Mouse (Mus musculus): ENCODE results near the gene Adat3. TPM values are rescaled to one million over a fixed set of nuclear protein-coding genes. Genes with fewer than 3 reads are reported as not detected.

Adat3 gene
- total and polyA plus RNA-seq, 3 experiments: 1.6 to 19.4 TPM; not detected in 1

- ATAC-seq (ENCODE audit: extremely low read depth, insufficient number of reproducible peaks, low FRiP score, poor library complexity, severe bottlenecking): peak; percentile 88
Measured at GRCm38 (mm10) chr10:80656130-80656862, 53.6 kb downstream of the Adat3 start.

GRCm38 (mm10) chr10:80656863-80657623 lies 54.4 kb downstream of the Adat3 start, which contains the start of gene Btbd2:
TSS of gene Btbd2 (minus strand) at chr10:80657071.
- ATAC-seq (ENCODE audit: extremely low read depth, insufficient number of reproducible peaks, low FRiP score, poor library complexity, severe bottlenecking) (no peak), DNase-seq (ENCODE audit: low spot score) (no peak)
- Histone ChIP-seq H3K36me3 (replicated peaks) (peaks cover 23% of the 10 kb centered on the region), H3K4me1 (ENCODE audit: insufficient read depth, low read depth, low read length) (peaks cover 65% of the 10 kb centered on the region), H3K27me3 (ENCODE audit: insufficient read depth, low read length) (no peaks in the 10 kb centered on the region), H3K9me3 (replicated peaks) (no peaks in the 10 kb centered on the region), H3K4me3 (ENCODE audit: low read depth, low read length) (peak within 1 kb of the TSS; percentile 99)
- no peak for TF ChIP-seq TAL1 (conservative IDR thresholded peaks at IDR 0.05; ENCODE audit: low read depth, low read length)
- TF ChIP-seq GATA1 (IDR thresholded peaks at IDR 0.05; ENCODE audit: borderline replicate concordance, low read length): no peak
- TF ChIP-seq CTCF (IDR thresholded peaks at IDR 0.05; ENCODE audit: low read depth, low read length): no peak
- no peak for TF ChIP-seq GATA2 (IDR thresholded peaks at IDR 0.05; ENCODE audit: borderline replicate concordance, low read depth, low read length)
- TF ChIP-seq POLR2AphosphoS5 (IDR thresholded peaks at IDR 0.05; ENCODE audit: insufficient replicate concordance, low read depth, low read length): no peak

More at GRCm38 (mm10) chr10:80656130-80656862, 53.6 kb downstream of the Adat3 start:
- Histone ChIP-seq H3K36me3 (replicated peaks) (peaks cover 27% of the 10 kb centered on the region), H3K9me3 (replicated peaks) (no peaks in the 10 kb centered on the region), H3K4me3 (ENCODE audit: low read depth, low read length) (peak overlapping the region; percentile 99), H3K4me1 (ENCODE audit: insufficient read depth, low read depth, low read length) (peaks cover 64% of the 10 kb centered on the region), H3K27me3 (ENCODE audit: insufficient read depth, low read length) (no peaks in the 10 kb centered on the region)
- TF ChIP-seq CTCF (IDR thresholded peaks at IDR 0.05; ENCODE audit: low read depth, low read length) (no peak), GATA1 (IDR thresholded peaks at IDR 0.05; ENCODE audit: borderline replicate concordance, low read length) (no peak)
- DNase-seq (ENCODE audit: low spot score): peak; percentile 83

Other genes with a start within 250 kb of the Adat3 start
Only the 20 nearest of the 25 such genes appear.
- gene Mbd3, start 203.3 kb upstream of the Adat3 start, total RNA-seq (2014; fragmentation: Nextera tagmentation): 37.3 and 41.7 TPM in 2 replicates
- 36.0 and 42.0 TPM in 2 replicates for gene Mbd3, start 203.3 kb upstream of the Adat3 start, total RNA-seq (2017)
- gene Mbd3, start 203.3 kb upstream of the Adat3 start, polyA plus RNA-seq (2012): 244 and 272 TPM in 2 replicates
- gene Uqcr11, start 196.1 kb upstream of the Adat3 start, total RNA-seq (2014; fragmentation: Nextera tagmentation): 57.3 and 71.6 TPM in 2 replicates
- gene Uqcr11, start 196.1 kb upstream of the Adat3 start, total RNA-seq (2017): 376 and 446 TPM in 2 replicates
- 1,650 and 1,908 TPM in 2 replicates for gene Uqcr11, start 196.1 kb upstream of the Adat3 start, polyA plus RNA-seq (2012)
- 152 and 175 TPM in 2 replicates for gene Tcf3, start 169.2 kb upstream of the Adat3 start, total RNA-seq (2014; fragmentation: Nextera tagmentation)
- 70.0 and 84.0 TPM in 2 replicates for gene Tcf3, start 169.2 kb upstream of the Adat3 start, total RNA-seq (2017)
- gene Tcf3, start 169.2 kb upstream of the Adat3 start, polyA plus RNA-seq (2012): 1,090 and 1,330 TPM in 2 replicates
- gene Onecut3, start 108.0 kb upstream of the Adat3 start, total RNA-seq (2014; fragmentation: Nextera tagmentation): not detected in 2 replicates
- gene Onecut3, start 108.0 kb upstream of the Adat3 start, total RNA-seq (2017): 0.06 and 0.11 TPM in 2 replicates
- not detected in 2 replicates for gene Onecut3, start 108.0 kb upstream of the Adat3 start, polyA plus RNA-seq (2012)
- gene Atp8b3, start 63.8 kb upstream of the Adat3 start, total RNA-seq (2014; fragmentation: Nextera tagmentation): not detected in 2 replicates
- gene Atp8b3, start 63.8 kb upstream of the Adat3 start, total RNA-seq (2017): 0.05 and 0.06 TPM in 2 replicates
- gene Atp8b3, start 63.8 kb upstream of the Adat3 start, polyA plus RNA-seq (2012): 0.02 TPM in 1 of 2 replicates, not detected in the other
- 62.1 and 68.3 TPM in 2 replicates for gene Rexo1, start 41.3 kb upstream of the Adat3 start, total RNA-seq (2014; fragmentation: Nextera tagmentation)
- gene Rexo1, start 41.3 kb upstream of the Adat3 start, total RNA-seq (2017): 10.9 and 14.3 TPM in 2 replicates
- 148 and 173 TPM in 2 replicates for gene Rexo1, start 41.3 kb upstream of the Adat3 start, polyA plus RNA-seq (2012)
- gene Klf16, start 25.6 kb upstream of the Adat3 start, total RNA-seq (2014; fragmentation: Nextera tagmentation): 10.8 and 14.0 TPM in 2 replicates
- 6.1 and 8.1 TPM in 2 replicates for gene Klf16, start 25.6 kb upstream of the Adat3 start, total RNA-seq (2017)
- 105 and 141 TPM in 2 replicates for gene Klf16, start 25.6 kb upstream of the Adat3 start, polyA plus RNA-seq (2012)
- gene Abhd17a, start 12.5 kb upstream of the Adat3 start, total RNA-seq (2014; fragmentation: Nextera tagmentation): 12.4 and 14.6 TPM in 2 replicates
- gene Abhd17a, start 12.5 kb upstream of the Adat3 start, total RNA-seq (2017): 37.8 and 44.0 TPM in 2 replicates
- gene Abhd17a, start 12.5 kb upstream of the Adat3 start, polyA plus RNA-seq (2012): 574 and 928 TPM in 2 replicates
- gene Scamp4, start within 50 bp of the Adat3 start, total RNA-seq (2014; fragmentation: Nextera tagmentation): 37.5 and 39.4 TPM in 2 replicates
- gene Scamp4, start within 50 bp of the Adat3 start, total RNA-seq (2017): 12.7 and 12.9 TPM in 2 replicates
- 72.8 and 87.0 TPM in 2 replicates for gene Scamp4, start within 50 bp of the Adat3 start, polyA plus RNA-seq (2012)
- 1.1 and 2.2 TPM in 2 replicates for gene Gm49322, start 3.1 kb downstream of the Adat3 start, total RNA-seq (2014; fragmentation: Nextera tagmentation)
- gene Gm49322, start 3.1 kb downstream of the Adat3 start, total RNA-seq (2017): 0.82 and 1.2 TPM in 2 replicates
- 2.4 and 2.8 TPM in 2 replicates for gene Gm49322, start 3.1 kb downstream of the Adat3 start, polyA plus RNA-seq (2012)
- gene Csnk1g2, start 20.0 kb downstream of the Adat3 start, total RNA-seq (2014; fragmentation: Nextera tagmentation): 91.3 and 110 TPM in 2 replicates
- gene Csnk1g2, start 20.0 kb downstream of the Adat3 start, total RNA-seq (2017): 189 and 193 TPM in 2 replicates
- gene Csnk1g2, start 20.0 kb downstream of the Adat3 start, polyA plus RNA-seq (2012): 470 and 513 TPM in 2 replicates
- gene Btbd2, start 54.2 kb downstream of the Adat3 start, total RNA-seq (2014; fragmentation: Nextera tagmentation): 11.1 and 19.7 TPM in 2 replicates
- gene Btbd2, start 54.2 kb downstream of the Adat3 start, total RNA-seq (2017): 17.9 and 19.2 TPM in 2 replicates
- gene Btbd2, start 54.2 kb downstream of the Adat3 start, polyA plus RNA-seq (2012): 96.3 and 102 TPM in 2 replicates
- gene Mknk2, start 75.2 kb downstream of the Adat3 start, total RNA-seq (2014; fragmentation: Nextera tagmentation): 127 and 140 TPM in 2 replicates
- gene Mknk2, start 75.2 kb downstream of the Adat3 start, total RNA-seq (2017): 70.4 and 72.2 TPM in 2 replicates
- gene Mknk2, start 75.2 kb downstream of the Adat3 start, polyA plus RNA-seq (2012): 455 and 521 TPM in 2 replicates
- gene Mob3a, start 99.1 kb downstream of the Adat3 start, total RNA-seq (2014; fragmentation: Nextera tagmentation): 44.4 and 52.8 TPM in 2 replicates
- gene Mob3a, start 99.1 kb downstream of the Adat3 start, total RNA-seq (2017): 53.8 and 61.8 TPM in 2 replicates
- gene Mob3a, start 99.1 kb downstream of the Adat3 start, polyA plus RNA-seq (2012): 45.8 and 54.2 TPM in 2 replicates
- gene Izumo4, start 99.3 kb downstream of the Adat3 start, total RNA-seq (2014; fragmentation: Nextera tagmentation): 2.3 and 7.4 TPM in 2 replicates
- gene Izumo4, start 99.3 kb downstream of the Adat3 start, total RNA-seq (2017): 5.9 and 10.3 TPM in 2 replicates
- gene Izumo4, start 99.3 kb downstream of the Adat3 start, polyA plus RNA-seq (2012): 7.5 and 8.2 TPM in 2 replicates
- gene Ap3d1, start 139.4 kb downstream of the Adat3 start, total RNA-seq (2014; fragmentation: Nextera tagmentation): 121 and 133 TPM in 2 replicates
- gene Ap3d1, start 139.4 kb downstream of the Adat3 start, total RNA-seq (2017): 72.3 and 88.3 TPM in 2 replicates
- 37.4 and 39.4 TPM in 2 replicates for gene Ap3d1, start 139.4 kb downstream of the Adat3 start, polyA plus RNA-seq (2012)
- 95.3 and 105 TPM in 2 replicates for gene Dot1l, start 152.3 kb downstream of the Adat3 start, total RNA-seq (2014; fragmentation: Nextera tagmentation)
- gene Dot1l, start 152.3 kb downstream of the Adat3 start, total RNA-seq (2017): 8.7 and 9.0 TPM in 2 replicates
- gene Dot1l, start 152.3 kb downstream of the Adat3 start, polyA plus RNA-seq (2012): 118 and 121 TPM in 2 replicates
- 142 and 172 TPM in 2 replicates for gene Sf3a2, start 195.3 kb downstream of the Adat3 start, total RNA-seq (2014; fragmentation: Nextera tagmentation)
- 8.7 and 9.9 TPM in 2 replicates for gene Sf3a2, start 195.3 kb downstream of the Adat3 start, total RNA-seq (2017)
- gene Sf3a2, start 195.3 kb downstream of the Adat3 start, polyA plus RNA-seq (2012): 652 and 920 TPM in 2 replicates
- 122 and 192 TPM in 2 replicates for gene Plekhj1, start 195.7 kb downstream of the Adat3 start, total RNA-seq (2014; fragmentation: Nextera tagmentation)
- 58.1 and 68.0 TPM in 2 replicates for gene Plekhj1, start 195.7 kb downstream of the Adat3 start, total RNA-seq (2017)
- gene Plekhj1, start 195.7 kb downstream of the Adat3 start, polyA plus RNA-seq (2012): 285 and 325 TPM in 2 replicates
- gene Amh, start 202.4 kb downstream of the Adat3 start, total RNA-seq (2014; fragmentation: Nextera tagmentation): 1.7 and 1.8 TPM in 2 replicates
- gene Amh, start 202.4 kb downstream of the Adat3 start, total RNA-seq (2017): 0.17 and 0.27 TPM in 2 replicates
- 1.6 and 1.8 TPM in 2 replicates for gene Amh, start 202.4 kb downstream of the Adat3 start, polyA plus RNA-seq (2012)